Mouse (Mus musculus) c-Kit-negative CD71-positive TER-119-positive erythroid progenitor cells, embryonic 14.5 days (primary cell): ENCODE data around the gene Card19.

Source experiments
- DNase-seq: peaks from one replicate; pipeline ENCODE4 v3.0.0-alpha.2; 2013; ENCODE audit warnings: low read depth, low spot score

The Card19 gene

GRCm38 (mm10) chr13:49225633-49226032, 9.8 kb upstream of the Card19 start:
- no peak for DNase-seq

GRCm38 (mm10) chr13:49225159-49225558, 9.3 kb upstream of the Card19 start:
- no peak for DNase-seq

GRCm38 (mm10) chr13:49224729-49225128, 8.9 kb upstream of the Card19 start:
- DNase-seq, result no peak

GRCm38 (mm10) chr13:49224314-49224713, 8.5 kb upstream of the Card19 start:
- no peak for DNase-seq

DNA sequence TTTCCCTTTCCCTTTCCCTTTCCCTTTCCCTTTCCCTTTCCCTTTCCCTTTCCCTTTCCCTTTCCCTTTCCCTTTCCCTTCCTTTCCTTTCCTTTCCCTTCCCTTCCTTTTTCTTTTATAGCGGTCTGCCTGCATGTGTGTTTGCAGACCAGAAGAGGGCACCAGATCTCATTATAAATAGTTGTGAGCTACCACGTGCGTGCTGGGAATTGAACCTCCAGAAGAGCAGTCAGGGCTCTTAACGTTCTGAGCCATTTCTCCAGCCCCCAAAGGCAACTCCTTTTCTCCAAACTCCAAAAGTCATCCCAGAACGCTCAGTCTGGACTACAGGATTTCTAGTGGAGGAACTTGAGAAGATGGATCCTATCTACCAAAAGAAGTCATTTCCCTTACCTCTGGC, 5.1 kb upstream of the Card19 start:
- no peak for DNase-seq

GRCm38 (mm10) chr13:49219367-49219766, 3.5 kb upstream of the Card19 start:
- no peak for DNase-seq

DNA sequence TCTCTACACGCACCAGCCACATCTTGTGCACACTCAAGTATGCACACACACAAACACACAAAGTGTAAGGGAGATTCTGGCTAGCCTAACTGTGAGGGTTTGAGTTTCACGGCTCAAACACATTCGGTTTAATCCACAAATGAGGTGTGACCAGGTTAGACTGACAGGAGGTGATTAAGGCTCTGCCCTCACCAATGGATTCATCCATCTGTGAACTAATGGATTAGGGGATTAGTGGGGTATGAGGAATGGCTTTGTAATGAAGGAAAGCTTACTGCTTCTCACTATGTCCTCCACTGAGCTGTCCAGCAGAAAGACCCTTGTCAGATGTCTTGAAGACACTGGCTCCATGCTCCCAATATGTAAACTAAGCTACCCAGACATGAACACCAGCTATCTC, 2.8 kb upstream of the Card19 start:
- no peak for DNase-seq

DNA sequence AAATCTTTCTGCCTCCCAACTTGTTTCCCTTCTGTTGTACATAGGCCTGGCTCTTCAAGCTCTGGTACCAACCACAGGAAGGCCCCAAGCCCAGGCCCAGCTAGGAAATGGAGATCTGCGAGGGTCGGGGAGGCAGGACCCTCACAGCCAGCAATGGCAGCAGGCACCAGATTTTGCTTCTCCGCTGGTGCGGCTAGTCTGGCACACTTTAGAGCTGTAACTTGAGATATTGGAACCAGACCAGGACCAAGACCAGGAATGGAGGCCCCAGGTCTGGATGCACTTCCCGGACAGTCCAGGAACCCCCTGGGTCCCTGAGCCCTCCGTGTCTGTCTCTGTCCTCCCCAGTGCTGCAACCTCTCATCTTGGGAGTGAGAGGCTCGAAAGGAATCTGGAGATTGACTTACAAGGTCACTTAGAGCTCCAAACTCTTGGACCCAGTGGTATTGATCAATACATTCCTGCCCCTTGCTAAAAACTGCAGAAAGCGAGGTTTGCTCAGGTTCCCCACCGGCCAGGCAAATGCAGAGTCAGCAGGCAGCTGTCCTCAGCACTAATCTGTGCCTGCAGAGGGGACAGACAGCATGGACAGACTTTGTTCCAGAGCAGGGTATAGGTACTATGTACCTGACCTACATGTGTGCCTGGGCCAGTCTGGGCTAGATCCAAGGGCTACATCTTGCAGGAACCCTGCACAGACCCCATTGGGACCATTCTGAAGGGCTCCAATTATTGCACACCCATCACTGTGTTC, 1.1 kb upstream of the Card19 start:
- DNase-seq, result no peak

DNA sequence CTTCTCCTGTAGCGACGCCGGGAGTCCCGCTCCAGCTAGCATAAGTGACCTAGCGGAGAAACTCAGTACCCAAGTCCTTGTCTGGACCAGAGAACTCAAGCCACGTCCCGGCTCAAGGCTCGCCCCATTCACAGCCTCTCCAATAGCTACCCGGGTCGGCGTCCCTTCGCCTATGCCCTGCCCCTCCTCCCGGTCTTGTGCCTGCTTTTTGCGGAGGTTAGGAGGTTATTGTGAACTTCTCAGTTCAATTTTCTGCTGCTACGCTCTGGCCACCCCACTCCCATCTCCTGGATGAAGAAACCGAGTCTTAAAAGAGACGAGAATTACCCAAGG, 349 bp upstream of the Card19 start:
- DNase-seq, result no peak

DNA sequence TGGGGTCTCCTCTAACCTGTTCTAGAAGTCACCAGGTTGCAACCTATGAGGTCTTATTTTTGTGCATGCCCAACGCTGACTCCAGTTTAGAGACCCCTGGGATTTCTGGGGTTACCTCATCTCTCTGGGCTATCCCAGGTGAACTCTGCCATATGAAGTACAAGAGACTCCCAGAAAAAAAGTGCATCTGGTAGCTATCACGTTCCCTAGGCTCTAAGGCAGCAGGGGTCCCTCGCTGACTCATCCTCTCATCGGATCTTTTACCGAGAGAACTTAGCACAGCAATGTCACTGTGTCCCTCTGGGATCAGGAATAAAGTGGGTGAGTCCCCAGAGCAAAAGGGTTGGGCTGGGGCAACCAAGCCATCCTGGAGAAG, 721 bp downstream of the Card19 start:
- DNase-seq, result no peak

GRCm38 (mm10) chr13:49214454-49214853, 1.4 kb downstream of the Card19 start:
- no peak for DNase-seq

GRCm38 (mm10) chr13:49213531-49213932, 2.3 kb downstream of the Card19 start:
- no peak for DNase-seq

DNA sequence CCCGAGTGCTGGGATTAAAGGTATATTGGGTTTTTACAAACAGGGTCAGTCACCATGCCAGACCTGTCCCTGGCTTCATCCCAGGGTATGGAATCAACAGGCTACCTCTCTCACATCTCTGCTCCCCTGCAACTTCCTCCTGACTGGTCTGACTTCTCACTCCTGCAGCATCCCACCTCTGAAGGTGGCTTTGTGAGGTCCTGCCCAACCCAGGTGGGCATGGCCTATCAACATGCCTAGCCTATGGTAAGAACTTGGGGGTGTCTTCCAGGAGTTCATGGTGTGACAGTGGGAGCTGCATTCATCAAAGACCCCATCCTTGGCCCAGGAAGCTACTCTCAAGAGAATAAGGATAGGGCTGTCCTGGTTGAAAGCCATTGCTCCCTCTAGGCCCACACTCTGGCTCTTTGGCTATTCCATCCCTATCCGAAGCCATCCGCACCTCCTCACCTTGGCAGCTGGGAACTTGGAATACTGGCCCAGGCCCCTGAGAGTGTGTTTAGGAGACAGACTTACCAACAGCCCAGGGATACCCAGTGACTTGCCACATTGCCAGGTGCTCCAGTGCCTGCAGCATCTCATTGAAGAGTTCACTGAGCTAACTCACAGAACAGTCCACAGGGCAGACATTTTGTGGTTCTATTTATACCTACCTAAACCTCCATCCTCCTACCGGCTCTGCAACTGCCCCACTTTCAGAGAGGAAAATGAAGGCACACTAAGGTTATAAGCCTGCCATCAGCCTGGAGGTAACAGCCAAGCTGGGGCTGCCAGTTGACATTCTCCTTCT, 2.9 kb downstream of the Card19 start:
- DNase-seq, result no peak

DNA sequence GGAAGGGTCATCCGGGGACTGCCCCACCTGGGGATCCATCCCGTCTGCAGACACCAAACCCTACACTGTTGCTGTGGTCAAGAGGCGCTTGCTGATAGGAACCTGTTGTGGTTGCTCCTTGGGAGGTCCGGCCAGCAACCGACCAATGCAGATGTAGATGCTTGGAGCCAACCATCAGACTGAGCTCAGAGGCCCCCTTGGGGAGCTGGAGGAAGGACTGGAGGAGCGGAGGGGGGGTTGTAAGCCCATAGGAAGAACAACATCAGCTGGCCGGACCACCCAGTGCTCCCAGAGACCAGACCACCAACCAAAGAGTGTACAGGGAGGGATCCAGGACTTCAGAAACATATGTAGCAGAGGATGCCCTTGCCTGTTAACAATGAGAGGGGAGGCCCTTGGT, 6.5 kb downstream of the Card19 start:
- DNase-seq, result no peak

GRCm38 (mm10) chr13:49206341-49206740, 9.5 kb downstream of the Card19 start:
- DNase-seq, result no peak

- peak; percentile 35 for DNase-seq
These were observed 10.3 kb downstream of the Card19 start for GRCm38 (mm10) chr13:49205381-49205998.

DNA sequence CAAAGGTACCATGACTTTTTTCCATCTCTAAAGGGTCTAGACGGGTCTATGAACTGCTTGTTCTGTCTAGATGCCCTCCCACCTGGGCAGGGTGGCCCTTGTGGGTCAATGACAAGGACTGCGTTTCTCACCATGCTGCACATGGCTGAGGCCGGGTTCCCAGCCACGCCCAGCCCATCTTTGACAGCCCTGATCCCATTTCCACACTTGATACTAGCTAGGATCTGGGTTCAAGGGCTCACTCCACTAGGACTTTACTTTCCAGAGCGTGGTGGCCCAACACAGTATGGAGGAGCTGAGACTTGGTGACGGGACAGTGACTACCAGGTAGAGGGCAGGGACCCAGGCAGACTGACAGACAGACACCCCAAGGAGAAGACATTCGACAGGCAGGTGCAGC, 13.3 kb downstream of the Card19 start:
- DNase-seq, result no peak

- DNase-seq, result no peak
These were observed 15.1 kb downstream of the Card19 start for GRCm38 (mm10) chr13:49200688-49201087.

- DNase-seq, result no peak
These were observed 15.9 kb downstream of the Card19 start for GRCm38 (mm10) chr13:49199891-49200290.

DNA sequence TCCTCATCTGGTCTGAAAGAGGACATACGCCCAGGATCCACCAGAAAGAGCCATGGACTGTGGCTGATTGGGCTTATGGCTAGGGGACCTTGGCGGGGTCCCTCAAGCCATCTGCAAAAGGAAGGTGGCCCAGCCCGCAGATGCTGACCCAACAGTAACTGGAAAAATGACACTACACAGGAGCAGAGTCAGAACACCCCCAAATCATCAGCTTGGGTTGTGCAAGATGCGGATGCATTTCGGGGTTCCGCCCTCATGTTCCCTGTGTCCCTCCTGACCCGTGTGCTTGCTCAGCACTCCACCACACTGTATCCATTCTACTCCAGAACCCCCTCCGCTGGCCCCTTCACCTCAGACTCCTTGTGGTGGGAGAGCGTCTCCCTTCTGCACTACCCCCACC, 17.1 kb downstream of the Card19 start:
- no peak for DNase-seq

- DNase-seq, result no peak
These were observed 19.1 kb downstream of the Card19 start for GRCm38 (mm10) chr13:49196766-49197165.

GRCm38 (mm10) chr13:49196211-49196610, 19.6 kb downstream of the Card19 start:
- no peak for DNase-seq

DNA sequence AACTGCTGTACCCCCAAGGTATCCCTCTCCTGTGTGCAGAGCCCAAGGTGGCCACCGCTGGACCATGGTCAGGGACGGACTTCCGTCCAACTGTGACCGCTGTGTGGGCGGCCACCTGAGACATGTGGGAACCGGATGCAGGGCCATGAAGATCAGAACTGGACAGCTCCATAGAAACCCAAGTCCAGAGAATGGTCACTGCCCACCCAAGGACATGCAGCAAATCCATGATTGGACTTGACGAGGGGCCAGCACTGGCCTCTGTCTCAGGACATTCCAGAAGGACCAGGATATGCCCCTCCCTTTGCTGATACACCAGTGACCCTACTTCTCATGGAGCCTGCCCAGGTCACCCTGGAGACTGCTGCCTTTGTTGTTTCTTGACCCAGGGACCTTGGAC, 20.2 kb downstream of the Card19 start:
- no peak for DNase-seq
